Mouse (Mus musculus) frontal cortex, adult (tissue): Measurements from ENCODE around the gene Map3k11.
A peak's percentile ranks its signal among the peaks of the same experiment; 100 is the strongest.

Source experiments
- ATAC-seq: cut with Nextera tagmentation; 2 replicates; pipeline ENCODE4 v1.9.2; 2017; ENCODE audit warnings: mild to moderate bottlenecking, moderate library complexity, mixed read lengths; ENCODE audit not compliant: low TSS enrichment

Map3k11 gene

GRCm38 (mm10) chr19:5688200-5689087 lies at the start of gene Map3k11, which contains the start of gene Pcnx3:
Gene Map3k11, plus strand, starts transcription at chr19:5688742.
Gene Pcnx3, minus strand, starts transcription at chr19:5688908.
- peak; percentile 88 for ATAC-seq

DNA sequence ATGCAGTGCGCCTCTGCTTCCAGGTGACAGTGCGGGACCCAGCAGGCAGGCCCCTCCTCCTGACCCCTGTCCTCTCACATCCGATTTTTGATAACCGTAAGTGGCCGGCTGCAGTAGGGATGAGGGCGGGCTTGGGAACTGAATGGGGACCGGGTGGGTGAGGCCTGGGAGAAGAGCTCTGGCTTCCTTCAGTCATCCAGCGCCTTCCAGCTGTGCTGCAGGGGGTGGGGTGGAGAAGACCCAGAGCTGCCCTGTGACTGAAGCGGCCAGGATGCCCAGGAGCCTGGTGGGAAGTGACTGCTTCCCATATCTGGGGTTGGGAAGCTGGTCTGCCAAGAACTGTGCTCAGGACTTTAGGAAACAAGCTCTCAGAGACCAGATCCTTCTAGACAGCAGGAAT lies 48.2 kb upstream of the Map3k11 start:
- no peak for ATAC-seq

GRCm38 (mm10) chr19:5641021-5641420 lies 47.5 kb upstream of the Map3k11 start:
- ATAC-seq, result no peak

DNA sequence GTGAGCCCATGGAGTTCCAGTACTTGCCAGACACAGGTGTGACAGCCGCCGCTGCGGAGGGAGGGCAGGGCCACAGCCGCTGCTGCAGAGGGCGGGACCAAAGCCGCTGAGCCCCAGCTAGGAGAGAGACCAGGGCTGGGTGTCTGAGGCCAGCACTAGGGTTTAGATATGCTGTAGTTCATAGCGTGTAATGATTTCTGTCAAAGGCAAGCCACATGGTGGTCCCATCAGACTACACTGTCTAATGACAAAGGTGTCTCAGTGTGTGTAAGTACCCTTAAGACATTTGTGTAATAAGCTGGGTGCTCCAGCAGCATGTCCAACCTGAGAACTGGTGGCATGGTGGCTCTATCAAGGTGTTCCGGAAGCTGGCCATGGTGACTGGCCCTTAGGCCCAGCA lies 46.9 kb upstream of the Map3k11 start:
- no peak for ATAC-seq

GRCm38 (mm10) chr19:5645280-5645679 lies 43.3 kb upstream of the Map3k11 start:
- ATAC-seq, result no peak

DNA sequence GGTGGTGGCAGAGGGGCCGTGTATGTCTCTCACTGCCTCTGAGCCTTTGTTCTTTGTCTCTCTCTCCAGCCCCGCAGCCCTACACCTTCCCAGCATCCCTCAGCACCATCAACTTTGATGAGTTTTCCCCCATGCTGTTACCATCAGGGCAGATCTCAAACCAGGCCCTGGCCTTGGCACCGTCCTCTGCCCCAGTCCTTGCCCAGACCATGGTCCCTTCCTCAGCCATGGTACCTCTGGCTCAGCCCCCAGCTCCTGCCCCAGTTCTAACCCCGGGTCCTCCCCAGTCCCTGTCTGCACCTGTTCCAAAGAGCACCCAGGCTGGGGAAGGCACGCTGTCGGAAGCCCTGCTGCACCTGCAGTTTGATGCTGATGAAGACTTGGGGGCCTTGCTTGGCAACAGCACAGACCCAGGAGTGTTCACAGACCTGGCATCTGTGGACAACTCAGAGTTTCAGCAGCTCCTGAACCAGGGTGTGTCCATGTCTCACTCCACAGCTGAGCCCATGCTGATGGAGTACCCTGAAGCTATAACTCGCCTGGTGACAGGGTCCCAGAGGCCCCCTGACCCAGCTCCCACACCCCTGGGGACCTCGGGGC lies 41.7 kb upstream of the Map3k11 start:
- no peak for ATAC-seq

DNA sequence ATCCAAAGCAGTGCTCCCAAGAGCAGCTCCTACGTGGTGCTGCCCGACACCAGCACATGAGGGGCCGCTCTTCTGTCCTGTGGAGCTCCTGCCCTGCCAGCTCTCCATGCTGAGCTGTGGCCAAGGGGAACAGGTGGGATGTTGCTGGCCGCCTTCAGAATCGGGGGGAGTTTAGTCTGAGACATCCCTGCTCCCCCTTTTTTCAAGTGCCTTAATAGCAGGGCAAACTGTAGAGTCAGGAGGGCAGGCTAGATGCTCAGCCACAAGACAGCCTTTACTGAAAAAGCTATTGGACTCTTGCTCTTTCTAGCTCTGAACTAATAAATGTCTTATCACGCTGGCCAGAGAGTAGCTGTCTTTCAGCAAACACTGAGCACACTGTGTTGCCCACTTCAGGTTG lies 40.8 kb upstream of the Map3k11 start:
- no peak for ATAC-seq

DNA sequence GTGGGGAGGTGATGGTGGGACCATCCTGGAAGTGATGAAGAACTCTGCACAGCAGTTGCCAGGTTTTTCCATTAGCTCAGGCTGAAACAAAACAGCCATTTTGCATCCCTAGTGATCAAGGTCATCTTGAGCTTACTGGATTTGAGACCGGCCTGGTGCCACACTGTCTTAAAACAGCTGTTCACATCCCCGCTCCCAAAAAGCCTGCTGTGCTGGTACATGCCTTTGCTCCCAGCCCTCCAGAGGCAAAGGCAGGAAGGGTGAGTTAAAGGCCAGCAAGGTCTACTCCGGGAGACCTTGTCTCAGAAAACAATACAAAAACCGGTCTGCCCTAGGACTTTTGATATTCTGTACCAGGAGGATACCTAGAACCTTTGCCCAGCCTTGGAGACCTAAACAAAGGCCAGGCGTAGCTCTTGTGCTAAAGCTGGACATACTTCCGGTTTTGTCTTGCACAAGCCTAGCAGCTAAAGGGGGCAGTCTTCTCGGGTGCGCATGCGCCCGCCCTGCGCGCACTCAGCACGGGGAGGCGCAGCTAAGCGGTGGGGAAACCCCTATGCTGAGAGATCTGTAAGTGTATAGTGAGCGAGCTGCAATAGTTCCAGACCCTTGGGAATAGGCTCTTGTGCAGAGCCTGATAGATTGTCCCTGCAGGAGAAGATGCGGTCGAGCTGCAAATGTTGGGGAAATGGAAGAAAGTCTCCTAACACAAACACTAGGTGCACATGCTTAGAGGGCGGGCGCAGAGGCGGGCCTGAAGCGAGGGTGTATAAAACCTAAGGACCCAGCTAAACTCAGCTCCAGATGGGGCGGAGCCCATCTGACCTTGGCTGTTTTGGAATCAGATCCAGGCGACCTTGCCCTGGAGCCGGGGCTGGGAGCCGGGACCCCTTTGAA lies 39.9 kb upstream of the Map3k11 start:
- peak; percentile 93 for ATAC-seq

GRCm38 (mm10) chr19:5649298-5649741 lies 39.2 kb upstream of the Map3k11 start:
- ATAC-seq, result no peak

- no peak for ATAC-seq
Observed at GRCm38 (mm10) chr19:5651502-5652274, 36.9 kb upstream of the Map3k11 start.

DNA sequence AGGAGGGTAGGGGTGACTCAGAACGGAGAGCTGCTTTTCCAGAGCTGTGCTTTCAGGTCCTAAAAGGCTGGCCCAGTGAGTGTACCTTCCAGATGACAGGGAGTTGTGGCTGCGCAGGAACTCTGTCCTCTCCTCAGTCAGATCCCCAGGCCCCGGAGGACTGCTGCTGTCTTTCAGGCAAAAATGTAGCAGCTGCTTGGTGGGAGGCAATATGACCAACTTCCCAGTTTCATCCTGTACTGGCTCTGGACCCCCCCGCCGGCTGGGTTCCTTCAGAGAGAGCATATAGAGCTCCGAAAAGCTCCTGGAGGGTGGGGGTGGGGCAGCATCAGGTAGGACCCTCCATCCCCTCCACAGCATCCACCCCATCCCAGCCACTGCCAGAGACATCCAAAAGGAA lies 36.0 kb upstream of the Map3k11 start:
- no peak for ATAC-seq

GRCm38 (mm10) chr19:5653969-5654719 lies 34.4 kb upstream of the Map3k11 start:
- ATAC-seq, result no peak; the same call in 1 of the 2 replicates

DNA sequence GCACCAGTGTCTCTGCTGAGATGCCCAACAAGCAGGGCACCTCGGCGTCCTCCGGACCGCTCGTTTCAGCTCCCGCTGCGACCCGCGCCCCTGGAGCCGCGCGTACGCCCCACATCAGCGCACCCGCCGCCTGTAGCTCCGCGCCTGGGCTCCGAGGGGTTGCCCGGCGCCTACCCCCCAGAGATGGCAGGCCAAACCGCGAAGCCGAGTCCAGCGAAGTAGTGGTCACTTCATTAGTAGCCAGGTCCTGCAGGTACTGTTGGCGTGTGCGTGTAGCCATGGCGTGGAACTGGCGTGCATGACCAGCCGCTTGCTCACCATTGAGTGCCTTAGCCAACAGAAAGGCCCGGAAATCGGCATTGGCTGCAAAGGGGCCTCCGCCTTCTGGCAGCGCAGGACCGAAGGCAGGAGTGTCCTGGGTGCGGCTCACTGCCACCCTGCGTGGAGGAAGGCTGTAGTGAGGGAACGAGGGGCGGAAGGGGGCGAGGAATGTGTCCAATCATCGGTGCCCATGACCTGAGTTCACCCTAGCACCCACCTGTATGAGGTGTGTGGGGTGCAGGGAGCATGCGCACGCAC lies 33.7 kb upstream of the Map3k11 start:
- ATAC-seq, result no peak

GRCm38 (mm10) chr19:5660942-5661751 lies 27.4 kb upstream of the Map3k11 start:
- no peak for ATAC-seq

DNA sequence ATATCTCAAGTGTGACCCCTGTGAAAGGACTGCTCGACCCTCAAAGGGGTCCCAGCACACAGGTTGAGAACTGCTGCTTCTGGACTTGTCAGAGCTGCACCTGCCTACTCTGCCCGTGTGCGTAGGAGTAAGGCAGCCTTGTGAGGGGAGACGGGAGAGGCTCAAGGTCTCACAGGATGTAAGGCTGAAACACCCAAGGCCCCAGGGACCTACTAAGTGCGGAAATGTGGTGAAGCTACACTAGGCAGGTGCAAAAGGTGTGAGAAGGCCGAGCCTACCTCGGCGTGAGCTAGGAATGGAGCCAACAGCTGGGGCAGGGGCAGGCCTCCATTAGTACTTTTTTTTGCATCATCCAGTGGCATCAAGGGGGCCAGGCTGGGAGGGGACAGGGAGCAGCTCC lies 26.2 kb upstream of the Map3k11 start:
- ATAC-seq, result no peak

DNA sequence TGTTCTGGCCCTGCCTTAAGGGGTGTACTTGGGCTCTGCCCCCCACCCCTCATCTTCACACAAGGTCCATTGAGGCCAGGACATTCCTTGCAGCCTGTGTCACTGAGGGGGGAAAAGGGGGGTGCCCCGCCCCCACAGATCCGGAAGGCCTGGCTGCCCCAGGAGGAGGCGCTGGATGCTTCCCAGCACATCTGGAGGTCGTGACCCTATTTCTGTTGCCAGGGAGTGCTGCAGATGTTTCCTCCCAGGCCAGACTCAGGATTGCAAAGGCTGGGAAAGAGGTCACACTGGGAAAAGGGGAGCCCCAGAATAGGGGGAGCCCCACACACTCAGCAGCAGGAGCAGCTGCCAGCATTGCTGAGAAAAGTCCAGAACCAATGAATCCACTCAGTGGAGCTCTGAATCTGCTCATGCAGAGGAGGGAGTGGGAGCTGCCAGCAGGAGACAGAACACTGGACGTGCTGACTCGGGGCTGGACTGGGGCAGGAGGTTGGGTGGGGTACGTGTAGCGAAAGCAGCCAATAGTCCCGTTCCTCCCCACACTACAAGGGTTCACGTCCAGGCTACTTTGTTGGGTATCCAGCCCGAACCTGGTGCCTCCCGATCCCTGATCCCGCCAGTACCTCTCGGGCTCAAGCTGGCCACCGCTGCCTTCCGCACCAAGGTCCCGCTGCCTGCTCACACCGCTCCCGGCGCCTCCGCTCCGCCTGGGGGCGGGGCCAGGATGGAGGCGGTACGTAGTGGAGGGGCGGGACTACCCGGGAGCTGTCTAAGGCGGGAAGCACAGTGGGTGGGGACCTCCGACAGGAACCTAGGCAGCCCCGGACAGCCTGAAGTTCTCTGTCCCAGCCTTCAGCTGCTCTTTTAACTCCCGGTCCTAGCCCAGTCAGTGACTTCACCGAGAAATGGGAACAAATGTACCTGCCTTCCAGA lies 25.3 kb upstream of the Map3k11 start, which contains the start of gene Sipa1:
TSS of gene Sipa1 (minus strand) at position 727 of the 933 bp plus-strand sequence.
- ATAC-seq, result peak; percentile 78

GRCm38 (mm10) chr19:5664669-5665257 lies 23.8 kb upstream of the Map3k11 start:
- ATAC-seq, result no peak

GRCm38 (mm10) chr19:5665465-5665864 lies 23.1 kb upstream of the Map3k11 start:
- ATAC-seq, result no peak
